Mouse (Mus musculus) lung, postnatal 0 days (tissue): ENCODE data around the gene Akr1d1.

Experiments
- CTCF ChIP-seq: IDR thresholded peaks from 2 replicates; pipeline ENCODE4 v1.5.1; 2016; ENCODE audit warnings: antibody characterized with exemption, mild to moderate bottlenecking
- EP300 ChIP-seq: IDR thresholded peaks from 2 replicates; pipeline ENCODE4 v1.6.1; 2016; ENCODE audit warnings: antibody characterized with exemption, mild to moderate bottlenecking, control low read depth

GRCm38 (mm10) chr6:37600976-37601498 lies 71.1 kb downstream of the Akr1d1 start:
- no peak for TF ChIP-seq EP300
- TF ChIP-seq CTCF, result no peak
